Mouse (Mus musculus) activated CD4-positive, CD25-positive, alpha-beta regulatory T cell, adult 4 months (primary cell): ENCODE results near the gene Pik3c2b. TPM values are rescaled to one million over a fixed set of nuclear protein-coding genes. Genes with fewer than 3 reads are reported as not detected.
"Not testable (repeated sequence)": the region's sequence is repeated elsewhere in the genome, so short reads cannot be mapped to it uniquely, and the experiment has no call there.

Experiments
- ATAC-seq: one replicate; pipeline ENCODE4 v1.8.0; 2017
- polyA plus RNA-seq, 2 experiments: library from polyadenylated mRNA; unstranded; fragments of 100-300 nt; shearing (Covaris generic); gene quantifications; one replicate each; pipeline ENCODE4 v1.2.1; 2017

Gene Pik3c2b
- polyA plus RNA-seq, 2 experiments from 2014 or later, result 0.66 to 0.68 TPM

DNA sequence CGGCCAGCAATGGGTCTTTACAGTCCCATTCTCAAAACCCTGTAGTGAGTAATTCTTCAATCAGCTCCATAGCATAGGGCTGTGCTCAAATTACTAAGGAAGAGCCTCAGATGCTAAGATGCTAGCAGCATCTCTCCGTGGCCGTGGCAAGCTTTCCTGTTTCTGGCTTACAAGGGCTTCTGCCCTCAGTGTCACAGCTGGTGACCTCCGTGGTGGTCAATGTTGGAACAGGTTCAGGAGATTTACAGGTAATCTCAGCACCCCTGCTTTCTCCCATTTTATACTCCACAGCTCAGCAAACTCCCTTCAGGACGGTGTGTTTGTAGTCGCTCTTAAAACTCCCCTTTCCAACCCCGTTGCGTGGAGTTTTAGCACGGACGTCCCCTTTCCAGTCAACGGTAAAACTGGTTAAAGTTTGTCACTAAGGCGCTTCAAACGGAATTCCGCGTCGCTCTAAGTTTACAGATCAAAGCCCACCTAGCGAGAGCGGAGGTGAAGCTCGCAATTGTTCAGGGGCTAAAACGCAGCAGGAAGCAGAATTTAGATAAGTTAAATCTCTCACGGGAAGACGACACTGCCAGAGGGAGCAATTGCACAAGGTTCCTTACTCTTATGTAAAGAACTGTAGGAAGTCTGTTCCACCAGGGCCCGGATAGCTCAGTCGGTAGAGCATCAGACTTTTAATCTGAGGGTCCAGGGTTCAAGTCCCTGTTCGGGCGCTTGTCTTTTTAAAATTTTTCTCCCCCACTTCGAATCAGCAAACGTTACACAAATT is 12.0 kb upstream of the Pik3c2b start:
- peak; percentile 57 for ATAC-seq

DNA sequence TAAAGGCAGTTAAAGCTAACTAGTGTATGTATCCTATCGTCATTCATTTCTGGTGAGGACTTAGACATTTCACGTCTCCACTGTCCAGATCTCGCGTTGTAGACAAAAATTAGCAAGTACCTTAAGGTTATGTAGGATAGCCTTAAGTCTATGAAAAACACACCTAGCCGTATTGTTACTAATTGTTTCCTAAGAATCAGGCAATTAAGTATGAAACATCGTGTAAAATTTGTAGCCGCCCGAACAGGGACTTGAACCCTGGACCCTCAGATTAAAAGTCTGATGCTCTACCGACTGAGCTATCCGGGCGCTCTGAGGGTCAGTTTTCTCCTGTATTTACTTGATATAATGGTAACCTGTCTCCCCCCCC is 11.4 kb upstream of the Pik3c2b start:
- ATAC-seq, result no peak

DNA sequence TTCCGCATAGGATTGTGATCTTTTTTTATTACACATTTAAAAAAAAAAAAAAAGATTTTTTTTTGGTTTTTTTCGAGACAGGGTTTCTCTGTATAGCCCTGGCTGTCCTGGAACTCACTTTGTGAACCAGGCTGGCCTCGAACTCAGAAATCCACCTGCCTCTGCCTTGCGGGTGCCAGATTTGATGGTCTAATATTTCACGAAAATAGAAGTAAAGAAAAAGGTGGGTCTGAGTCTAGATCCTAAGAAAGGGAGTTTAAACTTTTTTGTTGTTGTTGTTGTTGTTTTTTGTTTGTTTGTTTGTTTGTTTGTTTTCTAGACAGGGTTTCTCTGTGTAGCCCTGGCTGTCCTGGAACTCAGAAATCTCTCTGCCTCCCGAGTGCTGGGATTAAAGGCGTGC is 10.8 kb upstream of the Pik3c2b start:
- ATAC-seq, result not testable (repeated sequence)

DNA sequence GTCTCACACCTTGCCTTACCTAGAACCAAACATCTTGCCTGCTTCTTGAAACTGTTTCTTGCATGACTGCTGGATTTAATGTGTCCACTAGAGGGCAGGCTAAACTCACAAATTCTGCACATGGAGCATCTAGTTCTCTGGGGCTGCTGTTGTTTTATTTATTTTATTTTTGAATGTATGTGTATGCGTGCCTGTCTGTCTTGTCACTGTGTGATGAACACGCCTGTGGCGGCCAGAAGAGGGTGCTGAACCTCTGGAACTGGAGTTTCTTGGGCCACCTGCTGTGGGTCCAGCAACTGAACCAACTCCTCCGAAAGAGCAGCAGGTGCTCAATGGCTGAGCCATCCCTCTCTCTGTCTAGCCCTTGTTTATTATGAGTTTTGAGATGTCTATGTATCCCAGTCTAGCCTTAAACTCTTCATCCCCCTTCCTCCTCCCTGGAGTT is 5.9 kb upstream of the Pik3c2b start:
- ATAC-seq, result peak; percentile 88

DNA sequence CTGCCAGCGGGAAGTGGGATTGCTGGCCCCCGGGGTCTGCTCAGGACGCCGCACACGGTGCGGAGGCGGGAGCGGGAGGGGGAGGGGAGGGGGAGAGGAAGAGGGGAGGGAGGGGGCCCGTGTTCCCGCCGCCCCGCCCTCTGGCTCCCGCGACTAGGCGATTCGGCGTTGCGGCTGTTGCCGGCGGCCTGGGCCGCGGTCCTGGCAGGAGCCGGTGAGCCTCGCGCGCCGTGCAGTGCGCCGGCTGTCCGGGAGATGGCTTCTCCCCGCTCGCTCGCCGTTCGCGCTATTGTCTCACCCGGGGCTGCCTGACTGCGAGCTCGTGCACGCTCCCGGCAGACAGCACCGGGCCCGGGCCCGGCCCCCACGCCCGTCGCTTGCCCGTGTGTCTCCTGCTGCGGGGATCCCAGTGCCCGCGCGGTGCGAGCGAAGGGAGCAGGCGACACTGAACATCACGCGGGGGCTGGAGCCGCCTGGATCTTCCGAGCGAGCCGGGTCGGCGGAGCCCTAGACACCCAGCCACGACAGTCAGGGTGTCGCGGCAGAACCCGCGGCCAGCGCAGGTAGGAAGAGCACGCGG is 484 bp downstream of the Pik3c2b start:
- peak; percentile 78 for ATAC-seq

DNA sequence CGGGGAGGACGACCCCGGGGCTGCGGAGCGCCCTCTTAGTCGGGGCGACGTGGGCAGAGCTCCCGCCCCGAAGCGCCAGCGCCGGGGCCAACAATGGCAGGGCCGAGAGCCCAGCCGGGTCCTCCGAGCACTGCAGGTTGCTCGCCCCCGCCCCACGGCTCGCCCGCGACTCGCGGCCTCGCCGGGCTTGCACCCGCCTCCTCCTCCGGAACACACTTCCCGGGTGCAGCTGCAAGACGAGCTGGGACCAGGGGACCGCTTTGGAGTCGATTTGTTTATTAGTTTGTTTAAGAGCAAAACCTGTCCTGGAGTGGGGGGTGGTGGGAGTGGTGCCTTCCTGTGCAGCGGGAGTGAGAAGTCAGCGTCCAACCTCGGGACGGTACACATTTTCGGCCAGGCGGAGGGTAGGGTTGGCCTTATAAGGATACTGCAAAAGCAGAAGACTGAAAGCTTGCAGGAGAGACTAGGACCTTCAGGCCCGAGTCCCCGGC is 1.0 kb downstream of the Pik3c2b start:
- peak; percentile 69 for ATAC-seq

DNA sequence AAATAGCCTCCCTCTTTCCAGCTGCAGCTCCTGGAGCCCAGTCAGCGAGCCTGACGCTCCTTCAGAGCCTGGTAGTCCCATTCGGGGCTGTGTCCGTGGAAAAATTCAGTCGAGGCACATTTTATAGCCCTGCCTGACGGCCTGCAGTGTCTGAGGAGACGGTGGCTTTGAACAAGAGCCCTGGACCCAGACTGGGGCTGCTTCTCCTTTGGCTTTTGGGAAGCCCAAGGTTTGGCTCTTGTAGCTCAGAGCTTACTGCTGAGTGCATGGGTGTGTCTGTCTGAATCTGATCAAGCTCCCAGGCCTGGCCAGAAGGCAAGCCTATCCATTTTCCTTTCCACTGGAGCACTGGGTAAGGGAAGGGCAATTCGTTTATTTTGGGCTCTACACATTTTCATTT is 2.1 kb downstream of the Pik3c2b start:
- no peak for ATAC-seq

DNA sequence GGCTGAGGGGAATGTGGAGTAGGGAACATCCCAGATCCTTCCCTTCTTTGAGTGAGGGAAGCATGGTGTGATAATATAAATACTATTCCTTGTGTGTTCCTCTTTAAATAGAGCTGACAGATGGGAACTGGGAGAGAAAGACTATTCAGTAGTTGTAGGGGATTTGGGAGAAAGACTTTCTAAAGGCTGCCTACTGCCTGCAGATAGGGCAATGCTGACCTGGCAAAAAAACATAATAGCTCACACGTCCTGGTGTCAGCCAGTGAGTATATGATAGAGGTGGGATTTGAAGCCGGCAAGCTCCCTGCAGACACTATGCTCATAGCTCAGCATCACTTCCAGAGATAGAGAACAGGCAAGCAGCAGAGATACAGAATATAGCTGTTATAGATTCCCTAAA is 3.2 kb downstream of the Pik3c2b start:
- no peak for ATAC-seq

DNA sequence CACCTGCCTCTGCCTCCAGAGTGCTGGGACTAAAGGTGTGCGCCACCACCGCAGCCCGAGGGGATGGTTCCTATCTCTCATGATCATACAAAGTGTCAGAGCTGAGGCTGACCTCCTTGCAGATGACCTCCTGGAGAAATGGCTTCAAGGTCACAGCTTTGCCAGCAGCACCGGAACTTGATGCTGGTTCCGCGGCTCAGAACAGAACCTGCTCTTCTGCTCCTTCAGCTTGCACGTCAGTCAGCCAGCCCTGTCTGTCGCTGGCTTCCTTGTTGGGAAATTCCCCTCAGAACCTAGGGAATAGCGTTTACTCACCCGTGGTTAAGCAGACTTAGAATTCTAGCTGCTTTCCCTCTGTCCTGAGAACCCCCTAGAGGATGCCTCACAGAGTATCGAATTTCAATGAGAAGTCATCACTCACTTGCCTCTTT is 4.5 kb downstream of the Pik3c2b start:
- no peak for ATAC-seq

DNA sequence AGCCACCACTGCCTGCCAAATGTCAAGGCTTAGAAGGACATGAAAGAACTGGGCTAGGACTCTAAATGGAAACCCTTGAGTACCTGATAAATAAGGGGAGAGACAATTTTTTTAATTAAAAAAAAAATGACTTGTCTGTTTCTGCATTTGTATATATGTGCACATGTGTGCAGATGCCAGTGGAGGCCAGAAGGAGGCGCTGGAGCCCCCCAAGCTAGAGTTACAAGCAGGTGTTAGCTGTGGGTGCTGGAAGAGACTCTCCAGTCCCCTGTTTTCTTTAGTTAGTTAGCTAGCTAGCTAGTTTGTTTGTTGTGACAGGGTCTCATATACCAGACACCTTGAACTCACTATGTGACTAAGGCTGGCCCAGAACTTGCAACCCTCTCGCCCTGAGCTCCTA is 6.4 kb downstream of the Pik3c2b start:
- ATAC-seq, result no peak

DNA sequence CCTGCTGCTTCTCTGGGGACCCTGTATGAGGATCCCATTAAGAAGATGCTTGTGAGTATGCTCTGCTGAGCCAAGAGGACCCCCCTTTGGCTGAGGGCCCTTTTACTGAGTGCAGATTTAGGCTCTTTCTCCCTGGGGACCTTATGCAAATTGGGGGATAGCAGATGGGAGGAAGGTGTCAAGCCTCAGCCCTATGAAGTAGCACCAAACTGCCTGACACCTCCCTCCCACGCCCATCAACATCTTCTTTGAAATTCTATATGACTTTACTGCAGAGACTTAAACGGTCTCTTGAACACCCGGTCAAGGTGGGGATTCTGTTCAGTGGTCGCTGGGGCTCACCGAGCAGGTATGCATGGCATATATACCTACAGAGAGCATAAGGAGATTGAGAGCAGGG is 7.6 kb downstream of the Pik3c2b start:
- no peak for ATAC-seq

DNA sequence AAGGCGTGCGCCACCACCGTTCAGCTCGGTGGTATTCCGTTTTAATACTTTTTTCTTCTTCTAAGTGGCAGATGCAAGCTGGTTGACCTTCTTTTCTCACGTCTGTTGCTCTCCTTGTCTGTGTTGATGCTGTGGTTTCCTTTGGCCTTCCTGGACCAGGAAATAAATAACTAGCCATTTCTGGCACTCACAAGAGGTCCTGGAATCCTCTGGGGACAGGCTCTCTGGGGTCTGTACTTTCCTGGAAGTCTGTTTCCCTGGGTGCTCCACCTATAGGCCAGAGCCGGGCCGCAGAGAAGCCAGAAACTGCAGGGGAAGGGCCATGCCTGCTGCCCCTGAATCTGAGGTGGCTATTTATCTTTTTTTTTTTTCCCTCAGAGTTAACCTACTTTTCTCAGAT is 8.9 kb downstream of the Pik3c2b start:
- ATAC-seq, result no peak

DNA sequence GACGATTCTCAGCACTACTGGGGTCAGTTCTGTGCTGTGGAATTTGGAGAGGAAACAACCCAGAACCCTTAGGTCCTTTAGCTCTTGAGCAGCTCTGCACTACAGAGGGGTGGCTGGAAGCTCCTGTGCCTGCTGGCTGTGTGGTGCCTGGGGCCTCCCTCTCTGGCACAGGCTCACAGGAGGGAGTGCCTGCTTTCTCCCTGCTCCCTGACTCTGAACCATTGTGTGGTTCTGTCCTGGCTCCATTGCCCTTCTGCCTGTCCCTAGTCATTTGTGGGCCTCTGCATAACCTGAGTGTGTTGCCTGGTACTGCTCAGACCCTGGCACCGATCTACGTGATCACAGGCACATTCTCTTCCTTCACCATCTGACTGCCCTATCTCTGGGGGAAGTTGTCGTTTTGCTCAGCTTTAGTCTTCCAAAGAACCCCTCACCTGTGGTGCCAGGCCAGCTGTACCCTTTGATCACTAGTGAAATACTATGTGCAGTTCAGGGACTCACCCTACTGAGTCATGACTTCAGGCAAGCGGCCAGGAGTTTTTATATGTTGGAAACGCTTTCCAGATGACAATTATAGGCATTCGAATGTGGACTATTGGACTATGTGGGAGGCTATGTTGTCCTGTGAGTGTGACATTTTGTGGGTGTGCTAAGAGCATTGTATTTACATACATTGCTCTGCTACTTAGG is 12.0 kb downstream of the Pik3c2b start:
- ATAC-seq, result no peak

DNA sequence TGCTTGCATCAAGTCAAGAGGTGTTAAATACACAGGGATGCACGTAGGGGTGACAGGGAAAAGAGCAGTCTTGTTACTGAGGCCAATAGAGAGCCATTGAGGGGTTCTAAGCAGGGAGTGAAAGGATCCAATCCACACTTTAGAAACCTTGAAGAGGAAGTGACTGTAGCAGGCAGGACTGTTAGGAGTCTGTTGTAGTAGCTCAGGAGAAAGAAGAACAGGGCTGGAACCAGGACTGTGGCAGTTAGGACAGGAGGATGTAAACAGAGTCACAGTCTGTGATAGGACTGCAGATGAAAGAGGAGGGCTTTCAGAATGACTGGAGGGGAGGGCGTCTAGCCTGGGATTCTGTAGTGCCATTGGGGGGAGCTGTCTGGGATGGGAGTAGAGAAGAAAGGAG is 14.1 kb downstream of the Pik3c2b start:
- ATAC-seq, result no peak

DNA sequence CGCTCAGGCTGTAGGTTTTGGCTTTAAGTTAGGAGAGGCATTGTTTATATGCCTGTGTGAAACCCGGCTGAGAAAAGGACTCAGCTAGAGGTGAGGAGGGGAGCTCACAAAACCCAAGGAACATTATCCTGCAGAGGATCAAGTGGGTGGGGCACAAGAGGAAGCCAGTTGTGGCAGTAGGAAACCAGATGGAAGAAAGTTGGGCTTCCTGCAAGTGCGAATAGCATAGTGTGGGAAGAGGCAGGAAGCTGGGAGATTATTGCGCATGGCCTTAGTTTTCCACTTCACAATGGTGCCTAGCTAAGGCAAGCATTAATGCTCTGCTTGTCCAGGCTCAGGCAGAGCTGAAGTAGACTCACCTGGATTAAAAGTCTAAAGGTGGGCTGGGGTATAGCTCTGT is 15.2 kb downstream of the Pik3c2b start:
- no peak for ATAC-seq

DNA sequence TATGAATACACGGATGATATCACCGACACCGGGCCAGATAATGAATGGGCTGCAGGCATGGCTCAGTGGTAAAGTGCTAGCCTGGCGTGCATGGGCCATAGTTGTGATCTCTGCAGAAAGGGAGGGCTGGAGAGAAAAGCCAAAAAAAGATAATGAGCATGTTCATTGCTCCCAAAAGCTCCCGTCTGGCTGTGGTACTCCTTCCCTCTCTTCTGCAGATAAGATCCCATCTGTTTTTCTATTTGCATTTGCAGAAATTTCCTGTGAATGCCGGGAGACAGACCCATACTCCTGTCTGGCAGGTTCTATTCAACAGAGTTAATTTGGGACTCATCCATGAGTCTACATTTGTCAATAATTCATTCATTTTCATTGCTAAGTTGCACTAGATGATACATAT is 17.7 kb downstream of the Pik3c2b start:
- ATAC-seq, result no peak

DNA sequence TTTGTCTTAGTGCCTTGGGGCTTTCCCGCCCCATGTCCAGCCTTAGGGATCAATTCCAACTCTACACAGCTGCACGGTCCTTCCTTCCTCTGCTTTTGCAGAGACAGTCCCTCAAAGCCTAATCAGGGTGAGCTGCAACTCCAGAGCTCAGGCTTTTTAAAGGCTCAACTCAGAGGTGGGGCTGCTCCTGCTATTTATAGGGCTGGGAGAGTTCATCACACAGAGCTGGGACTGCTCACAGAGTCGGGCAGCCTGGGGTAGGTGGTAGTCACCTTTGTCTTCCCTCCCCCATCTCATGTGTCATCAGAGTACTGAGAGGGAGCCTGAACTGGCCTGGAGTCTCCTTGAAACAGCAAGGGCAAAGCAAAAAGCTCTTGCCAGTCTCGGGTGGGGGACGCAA is 22.8 kb downstream of the Pik3c2b start:
- no peak for ATAC-seq

DNA sequence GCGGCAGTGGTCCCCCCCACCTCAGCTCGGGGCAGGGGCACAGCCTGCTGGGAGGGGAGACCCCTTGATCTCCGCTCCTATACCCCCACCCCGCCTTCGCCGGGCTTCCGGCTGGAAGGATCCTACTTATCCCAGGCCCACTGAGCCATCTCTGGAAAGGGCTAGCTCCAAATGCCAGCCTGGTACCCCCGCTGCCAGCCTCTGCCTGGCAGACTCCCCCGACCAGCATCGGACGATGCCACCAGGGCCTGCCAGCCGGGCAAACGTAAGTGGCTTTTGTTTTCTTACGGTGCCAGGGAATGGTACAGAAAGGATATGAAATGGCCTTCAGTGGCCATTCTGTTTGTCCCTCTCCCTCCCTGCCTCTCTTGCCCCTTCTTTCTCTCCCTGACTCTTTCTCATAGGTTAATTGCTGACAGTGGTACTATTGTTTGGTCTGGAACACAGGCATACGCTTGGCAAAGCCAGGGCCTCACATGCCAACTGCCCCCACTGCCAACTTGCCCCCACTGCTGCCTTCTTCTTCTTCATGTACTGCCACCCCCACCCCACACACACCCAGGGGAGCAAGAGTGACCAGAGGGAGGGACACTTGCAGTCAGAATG is 23.3 kb downstream of the Pik3c2b start:
- ATAC-seq, result no peak

DNA sequence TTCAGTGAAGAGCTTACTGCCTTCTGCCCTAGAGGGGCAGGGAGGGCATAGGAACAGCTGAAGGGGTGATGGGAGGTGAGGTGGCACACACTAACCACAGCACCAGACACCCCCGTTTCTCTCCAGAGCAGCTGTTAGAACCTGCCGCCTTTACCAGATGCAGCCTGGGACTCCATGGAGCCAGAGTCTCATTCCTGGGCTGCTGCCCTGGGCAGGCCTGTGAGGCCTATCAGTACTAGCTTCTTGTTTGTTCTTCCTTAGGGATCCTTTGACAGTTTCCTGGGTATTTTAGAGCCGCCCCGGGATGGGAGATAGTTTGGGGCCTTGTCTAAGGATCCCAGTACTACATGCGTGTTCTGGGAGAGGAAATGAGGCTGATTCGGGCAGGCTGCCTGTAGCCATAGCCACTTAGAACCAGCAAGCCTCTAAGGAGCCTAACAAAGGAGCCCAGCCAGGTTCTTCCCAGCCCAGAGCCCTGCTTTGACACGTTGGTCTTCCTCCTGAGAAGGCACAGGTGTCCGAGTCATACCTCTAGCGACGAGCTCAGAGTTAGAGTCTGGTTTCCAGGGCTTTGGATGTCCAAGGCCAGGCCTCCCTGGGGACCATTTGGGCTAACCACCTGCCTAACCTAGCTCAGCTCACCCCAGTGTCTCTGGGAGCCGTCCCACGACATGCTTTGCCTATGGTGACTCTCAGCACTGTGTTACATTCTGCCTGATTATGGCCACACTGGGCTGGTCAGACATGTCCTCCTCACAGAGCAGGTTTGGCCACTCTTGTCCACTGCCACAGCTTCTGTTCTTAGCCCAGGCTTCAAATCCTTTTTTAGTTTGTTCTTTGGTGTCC is 24.0 kb downstream of the Pik3c2b start:
- ATAC-seq, result no peak

DNA sequence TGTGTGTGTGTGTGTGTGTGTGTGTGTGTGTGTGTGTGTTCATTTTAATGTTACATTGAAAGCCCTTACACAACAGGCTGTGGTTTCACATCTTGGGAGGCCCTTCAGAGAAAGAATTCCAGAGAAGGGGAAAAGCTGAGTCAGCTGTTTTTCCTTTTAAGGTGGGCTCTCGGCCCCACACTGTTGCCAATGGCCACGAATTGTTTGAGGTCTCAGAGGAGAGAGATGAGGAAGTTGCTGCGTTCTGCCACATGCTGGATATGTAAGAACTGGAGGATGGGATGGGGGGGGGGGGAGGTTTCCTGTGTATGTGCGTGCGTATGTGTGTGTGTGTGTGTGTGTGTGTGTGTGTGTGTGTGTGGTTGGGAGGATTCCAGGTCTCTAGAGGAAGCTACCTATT is 24.7 kb downstream of the Pik3c2b start:
- ATAC-seq, result no peak

DNA sequence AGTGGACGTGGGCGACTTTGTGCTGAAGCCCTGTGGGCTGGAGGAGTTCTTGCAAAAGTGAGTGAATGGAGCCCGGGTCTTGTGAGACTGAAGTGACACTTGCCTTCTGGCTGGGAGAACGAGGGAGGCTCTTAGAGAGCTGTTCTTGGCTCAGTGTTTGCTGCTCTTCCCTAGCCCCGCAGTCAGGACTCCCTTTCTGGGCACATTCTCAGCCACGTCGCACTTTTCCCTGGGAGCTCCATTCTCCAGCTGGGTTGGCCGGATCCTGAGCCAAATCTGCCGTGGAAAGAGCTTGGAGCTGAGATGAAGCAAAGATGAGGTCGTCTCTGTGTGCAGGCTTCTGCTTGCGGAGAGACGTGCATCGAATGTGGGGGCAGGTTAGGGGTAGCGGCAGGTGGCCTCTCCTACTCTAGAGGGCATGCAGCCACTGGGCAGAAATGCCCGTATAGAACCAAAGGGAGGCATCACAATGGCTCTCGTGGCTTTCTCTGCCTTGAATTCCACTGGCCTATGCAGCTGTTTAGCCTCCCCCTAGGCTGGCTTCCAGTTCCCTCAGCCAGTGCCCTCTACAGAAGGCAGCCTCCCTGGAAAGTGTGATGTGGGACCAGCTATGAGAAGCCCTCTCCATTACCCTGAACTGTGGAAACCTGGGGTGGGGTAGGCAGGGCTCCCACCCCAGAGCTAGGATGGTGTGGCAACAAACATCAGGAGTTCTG is 26.4 kb downstream of the Pik3c2b start:
- ATAC-seq, result no peak
